Mouse (Mus musculus): ENCODE results near the gene Gm17490. TPM values are rescaled to one million over a fixed set of nuclear protein-coding genes. Genes with fewer than 3 reads are reported as not detected.

Gm17490 gene
- total RNA-seq, 2 experiments from 2014 or later, result not detected

Other genes with a start within 250 kb of the Gm17490 start
- 8.0 and 14.1 TPM in 2 replicates for gene Pfkfb3, start 72.2 kb downstream of the Gm17490 start, total RNA-seq (2015; ENCODE audit: low replicate concordance)
- 1.1 and 3.2 TPM in 2 replicates for gene Pfkfb3, start 72.2 kb downstream of the Gm17490 start, total RNA-seq (2017; ENCODE audit: low replicate concordance)
- gene Rbm17, start 22.1 kb downstream of the Gm17490 start, total RNA-seq (2015; ENCODE audit: low replicate concordance), result 77.5 and 105 TPM in 2 replicates
- gene Rbm17, start 22.1 kb downstream of the Gm17490 start, total RNA-seq (2017; ENCODE audit: low replicate concordance), result 34.4 and 55.2 TPM in 2 replicates
- 11.9 and 14.7 TPM in 2 replicates for gene Il2ra, start 16.5 kb upstream of the Gm17490 start, total RNA-seq (2015; ENCODE audit: low replicate concordance)
- 1.3 and 5.4 TPM in 2 replicates for gene Il2ra, start 16.5 kb upstream of the Gm17490 start, total RNA-seq (2017; ENCODE audit: low replicate concordance)
- gene Il15ra, start 79.0 kb upstream of the Gm17490 start, total RNA-seq (2015; ENCODE audit: low replicate concordance), result 7.2 TPM in 1 of 2 replicates, not detected in the other
- 8.1 and 38.3 TPM in 2 replicates for gene Il15ra, start 79.0 kb upstream of the Gm17490 start, total RNA-seq (2017; ENCODE audit: low replicate concordance)
- 9.7 and 35.6 TPM in 2 replicates for gene Fbh1, start 151.3 kb upstream of the Gm17490 start, total RNA-seq (2015; ENCODE audit: low replicate concordance)
- 13.5 and 15.7 TPM in 2 replicates for gene Fbh1, start 151.3 kb upstream of the Gm17490 start, total RNA-seq (2017; ENCODE audit: low replicate concordance)
- 10.1 and 38.6 TPM in 2 replicates for gene Ankrd16, start 151.6 kb upstream of the Gm17490 start, total RNA-seq (2015; ENCODE audit: low replicate concordance)
- gene Ankrd16, start 151.6 kb upstream of the Gm17490 start, total RNA-seq (2017; ENCODE audit: low replicate concordance), result 5.4 and 15.9 TPM in 2 replicates

All from erythroid progenitor cell, adult 5-6 weeks (primary cell).